Mouse (Mus musculus) testis, adult 2 months (tissue): ENCODE measurements around the gene Taar3. TPM values are rescaled to one million over a fixed set of nuclear protein-coding genes. Genes with fewer than 3 reads are reported as not detected.

Experiments
- H3K27ac ChIP-seq: fragments of 200-500 bp; 2 replicates; pipeline ENCODE4 v1.5.1; 2012; ENCODE audit warnings: low read depth, low read length; ENCODE audit not compliant: control insufficient read depth, insufficient read depth
- H3K27me3 ChIP-seq: fragments of 200-500 bp; 2 replicates; pipeline ENCODE4 v1.6.1; 2012; ENCODE audit warnings: mild to moderate bottlenecking, low read length, moderate library complexity; ENCODE audit not compliant: control insufficient read depth, insufficient read depth
- H3K36me3 ChIP-seq: fragments of 200-500 bp; 2 replicates; pipeline ENCODE4 v1.6.1; 2012; ENCODE audit warnings: mild to moderate bottlenecking, low read length; ENCODE audit not compliant: control insufficient read depth, insufficient read depth
- H3K4me1 ChIP-seq: fragments of 200-500 bp; 2 replicates; pipeline ENCODE4 v1.6.1; 2012; ENCODE audit warnings: low read length; ENCODE audit not compliant: control insufficient read depth, insufficient read depth
- H3K4me3 ChIP-seq: fragments of 200-500 bp; 2 replicates; pipeline ENCODE4 v1.5.1; 2012; ENCODE audit warnings: low read depth, mild to moderate bottlenecking, low read length, moderate library complexity, mixed read lengths; ENCODE audit not compliant: control insufficient read depth
- CTCF ChIP-seq: fragments of 200-500 bp; IDR thresholded peaks from 2 replicates; pipeline ENCODE4 v1.5.1; 2012; ENCODE audit warnings: low read depth, mild to moderate bottlenecking, inconsistent platforms, low read length, moderate library complexity; ENCODE audit not compliant: control insufficient read depth, insufficient read depth, insufficient replicate concordance
- POLR2A ChIP-seq: fragments of 200-500 bp; IDR thresholded peaks from 2 replicates; pipeline ENCODE4 v1.6.1; 2012; ENCODE audit warnings: low read depth, mild to moderate bottlenecking, inconsistent platforms, low read length, moderate library complexity; ENCODE audit not compliant: control insufficient read depth
- polyA plus RNA-seq: library from polyadenylated mRNA; depleted of rRNA; stranded (reverse); fragments of >200 nt; gene quantifications from 2 replicates; pipeline ENCODE4 v1.2.3, GENCODE M21; 2012

The Taar3 gene
- polyA plus RNA-seq, 1 experiment, result not detected

GRCm38 (mm10) chr10:23970656-23971165 lies 21.4 kb downstream of the Taar3 start, which contains the start of gene Taar5:
Taar5 (plus strand) TSS chr10:23970706.
- no peaks in the 10 kb centered on the region for H3K27me3 ChIP-seq
- no peaks in the 10 kb centered on the region for H3K4me1 ChIP-seq
- H3K27ac ChIP-seq, result no peak within 1 kb of the TSS
- H3K36me3 ChIP-seq, result no peaks in the 10 kb centered on the region
- H3K4me3 ChIP-seq, result no peak within 1 kb of the TSS
- TF ChIP-seq CTCF (no peak), POLR2A (no peak)

- no peak for TF ChIP-seq POLR2A
- TF ChIP-seq CTCF, result no peak
- Histone ChIP-seq H3K4me1 (no peaks in the 10 kb centered on the region), H3K4me3 (no peak overlapping the region), H3K27ac (no peak overlapping the region), H3K36me3 (no peaks in the 10 kb centered on the region), H3K27me3 (no peaks in the 10 kb centered on the region)
These were observed 21.9 kb downstream of the Taar3 start for GRCm38 (mm10) chr10:23971256-23971655.

- TF ChIP-seq POLR2A (no peak), CTCF (no peak)
These were observed 28.6 kb downstream of the Taar3 start for GRCm38 (mm10) chr10:23977958-23978357.

GRCm38 (mm10) chr10:23978901-23979705 lies 29.7 kb downstream of the Taar3 start:
- Histone ChIP-seq H3K36me3 (no peaks in the 10 kb centered on the region), H3K4me3 (no peak overlapping the region), H3K4me1 (no peaks in the 10 kb centered on the region), H3K27me3 (no peaks in the 10 kb centered on the region), H3K27ac (no peak overlapping the region)
- TF ChIP-seq POLR2A (no peak), CTCF (peak; percentile 68; the same call in 1 of the 2 replicates)

More at GRCm38 (mm10) chr10:23977958-23978357, 28.6 kb downstream of the Taar3 start:
- Histone ChIP-seq H3K4me3 (no peak overlapping the region), H3K27me3 (no peaks in the 10 kb centered on the region), H3K36me3 (no peaks in the 10 kb centered on the region), H3K27ac (no peak overlapping the region), H3K4me1 (no peaks in the 10 kb centered on the region)

- Histone ChIP-seq H3K4me3 (no peak within 1 kb of the TSS), H3K36me3 (no peaks in the 10 kb centered on the region), H3K27ac (no peak within 1 kb of the TSS), H3K4me1 (no peaks in the 10 kb centered on the region), H3K27me3 (no peaks in the 10 kb centered on the region)
- TF ChIP-seq POLR2A (no peak), CTCF (no peak)
These were observed 36.2 kb downstream of the Taar3 start, which contains the start of gene Taar6 for GRCm38 (mm10) chr10:23985546-23985945. Taar6 (minus strand) TSS chr10:23985646.

GRCm38 (mm10) chr10:23986419-23986818 lies 37.1 kb downstream of the Taar3 start:
- no peak overlapping the region for H3K4me3 ChIP-seq
- no peaks in the 10 kb centered on the region for H3K27me3 ChIP-seq
- TF ChIP-seq CTCF (no peak), POLR2A (no peak)
- H3K36me3 ChIP-seq, result no peaks in the 10 kb centered on the region
- H3K27ac ChIP-seq, result no peak overlapping the region
- no peaks in the 10 kb centered on the region for H3K4me1 ChIP-seq

- Histone ChIP-seq H3K4me1 (no peaks in the 10 kb centered on the region), H3K36me3 (no peaks in the 10 kb centered on the region), H3K4me3 (no peak within 1 kb of the TSS), H3K27ac (no peak within 1 kb of the TSS), H3K27me3 (no peaks in the 10 kb centered on the region)
- TF ChIP-seq CTCF (no peak), POLR2A (no peak)
These were observed 44.0 kb downstream of the Taar3 start, which contains the start of gene Taar7a for GRCm38 (mm10) chr10:23993381-23993780. Taar7a (minus strand) TSS chr10:23993481.
